Mouse (Mus musculus) stomach, embryonic 15.5 days (tissue): ENCODE measurements around the gene Dnah7c. TPM values are rescaled to one million over a fixed set of nuclear protein-coding genes. Genes with fewer than 3 reads are reported as not detected.
"Not testable (repeated sequence)": the region's sequence is repeated elsewhere in the genome, so short reads cannot be mapped to it uniquely, and the experiment has no call there.

Experiments used
- ATAC-seq: fragments of 200-750 bp; cut with Nextera tagmentation; 2 replicates; pipeline ENCODE4 v1.8.0; 2017; ENCODE audit warnings: low read depth, moderate number of reproducible peaks, moderate TSS enrichment; ENCODE audit not compliant: insufficient read depth, low FRiP score
- H3K27ac ChIP-seq: fragments of 300-500 bp; sonication (generic); 2 replicates; pipeline ENCODE4 v1.5.1; 2015; ENCODE audit warnings: mild to moderate bottlenecking, inconsistent platforms
- H3K27me3 ChIP-seq: fragments of 300-500 bp; sonication (generic); replicated peaks from 2 replicates; pipeline ENCODE4 v1.6.1; 2015; ENCODE audit warnings: inconsistent platforms
- H3K36me3 ChIP-seq: fragments of 300-500 bp; sonication (generic); 2 replicates; pipeline ENCODE4 v1.6.1; 2015; ENCODE audit warnings: inconsistent platforms
- H3K4me1 ChIP-seq: fragments of 300-500 bp; sonication (generic); 2 replicates; pipeline ENCODE4 v1.6.1; 2015; ENCODE audit warnings: inconsistent platforms
- H3K4me2 ChIP-seq: fragments of 300-500 bp; sonication (generic); 2 replicates; pipeline ENCODE4 v1.6.1; 2015; ENCODE audit warnings: mild to moderate bottlenecking, inconsistent platforms
- H3K4me3 ChIP-seq: fragments of 300-500 bp; sonication (generic); replicated peaks from 2 replicates; pipeline ENCODE4 v1.5.1; 2015; ENCODE audit warnings: inconsistent platforms
- H3K9ac ChIP-seq: fragments of 300-500 bp; sonication (generic); 2 replicates; pipeline ENCODE4 v1.6.1; 2015; ENCODE audit warnings: inconsistent platforms
- H3K9me3 ChIP-seq: fragments of 300-500 bp; sonication (generic); 2 replicates; pipeline ENCODE4 v1.6.1; 2016; ENCODE audit warnings: inconsistent platforms
- WGBS: fragments of 180-500 bp; shearing (Covaris S2); methylation state at CpG from one replicate; pipeline ENCODE4 v1.1.7; 2015; 5-methylcytosine and 5-hydroxymethylcytosine counted together
- polyA plus RNA-seq: library from polyadenylated mRNA; unstranded; fragments of >200 nt; fragmentation: Nextera tagmentation; extraction: Ambion mirVana; gene quantifications from 2 replicates; pipeline ENCODE4 v1.2.1, GENCODE M21; 2015

Dnah7c gene
- 0.04 and 0.09 TPM in 2 replicates for polyA plus RNA-seq

DNA sequence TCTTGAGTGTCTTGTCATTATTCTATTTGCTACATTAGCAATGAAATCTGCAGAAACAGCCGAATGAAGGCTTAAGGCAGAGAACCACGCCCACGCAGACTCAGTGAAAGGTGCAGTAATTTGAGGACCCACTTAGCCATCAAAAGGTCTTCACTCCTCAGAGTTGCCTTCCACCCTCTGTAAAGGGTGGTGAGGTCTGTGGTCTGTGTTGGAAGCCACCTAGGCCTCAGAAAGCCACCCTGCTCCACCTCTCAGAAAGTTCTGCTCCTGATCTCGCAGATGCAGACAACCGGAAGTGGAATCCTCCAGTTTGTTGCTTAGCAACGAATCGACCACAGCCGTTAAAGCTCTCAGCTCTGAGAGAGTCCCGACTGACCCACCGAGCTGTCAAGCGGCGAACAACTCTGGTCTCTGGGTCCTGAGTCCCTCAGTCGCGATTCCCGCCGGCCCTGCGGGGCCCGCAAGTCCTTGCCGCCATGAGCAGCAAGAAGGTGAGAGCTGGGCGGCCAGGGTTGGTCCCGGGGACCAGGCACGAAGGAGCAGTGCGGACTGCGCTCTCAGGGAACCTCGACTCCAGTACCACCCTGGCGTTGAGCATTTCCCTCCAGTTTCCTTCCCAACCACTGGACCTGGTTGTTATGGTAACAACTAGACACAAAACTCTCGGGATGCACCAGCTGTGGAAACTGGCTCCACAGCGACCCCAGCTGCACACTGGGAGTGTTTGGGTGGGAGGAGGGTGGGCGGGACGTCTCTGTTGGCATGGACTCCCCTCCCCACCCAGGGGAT, at the start of gene Dnah7c:
Gene Dnah7c, plus strand, starts transcription at position 456 of the 789 bp plus-strand sequence.
- Histone ChIP-seq H3K4me1 (0 out of 2 replicates have a peak, but pooled peaks cover 3% of the 10 kb centered on the region), H3K9me3 (no peaks in the 10 kb centered on the region), H3K36me3 (no peaks in the 10 kb centered on the region), H3K27ac (no peak within 1 kb of the TSS), H3K4me2 (peak within 1 kb of the TSS; percentile 83), H3K4me3 (peak within 1 kb of the TSS; percentile 44), H3K9ac (no peak within 1 kb of the TSS), H3K27me3 (no peaks in the 10 kb centered on the region)
- ATAC-seq, result no peak
- WGBS, result 10% methylated on average over 30 of the region's 30 CpGs

- H3K27me3 ChIP-seq, H3K4me1 ChIP-seq, H3K27ac ChIP-seq, H3K9me3 ChIP-seq, H3K4me2 ChIP-seq, H3K9ac ChIP-seq, H3K36me3 ChIP-seq, H3K4me3 ChIP-seq, ATAC-seq: not testable (repeated sequence)
- WGBS, result 95% methylated on average over 3 of the region's 3 CpGs
These were observed 44.8 kb upstream of the Dnah7c start for GRCm38 (mm10) chr1:46380641-46381040.

DNA sequence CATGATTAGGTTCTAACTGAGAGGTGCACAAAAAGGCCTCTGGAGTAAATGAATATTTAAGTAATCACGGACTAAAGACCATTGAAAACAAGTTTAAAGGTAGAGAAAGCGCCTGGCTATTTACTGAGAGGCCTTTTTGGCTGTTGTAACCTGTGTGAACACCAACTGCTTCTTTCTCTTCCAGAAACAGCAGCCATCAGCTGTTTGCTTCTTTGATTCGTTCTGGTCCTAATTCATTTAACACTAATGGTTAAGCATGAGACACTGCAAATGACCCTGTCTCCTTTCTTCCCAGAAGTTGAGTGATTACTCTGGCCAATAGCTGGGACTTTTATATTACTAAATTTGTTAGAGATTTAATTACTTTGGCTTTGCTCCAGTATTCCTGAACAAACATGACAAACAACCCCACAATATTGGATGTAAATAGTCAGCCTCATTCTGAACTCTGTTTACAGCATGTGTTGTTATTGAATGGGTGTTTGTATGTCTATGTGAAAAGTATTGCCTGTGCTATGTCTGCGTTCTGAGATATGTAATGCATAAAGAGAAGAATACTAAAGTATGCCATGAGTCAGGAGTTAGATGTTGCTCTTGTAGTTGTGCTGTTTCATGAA, 30.6 kb upstream of the Dnah7c start:
- H3K36me3 ChIP-seq, H3K4me2 ChIP-seq, ATAC-seq, H3K9ac ChIP-seq, H3K4me3 ChIP-seq, H3K27me3 ChIP-seq, H3K4me1 ChIP-seq, H3K9me3 ChIP-seq, H3K27ac ChIP-seq: not testable (repeated sequence)
- 73% methylated on average over 3 of the region's 4 CpGs for WGBS

GRCm38 (mm10) chr1:46408324-46409115, 16.9 kb upstream of the Dnah7c start:
- H3K36me3 ChIP-seq, result no peaks in the 10 kb centered on the region
- H3K4me3 ChIP-seq, result no peak overlapping the region
- WGBS, result 67% methylated on average over 6 of the region's 6 CpGs
- no peak overlapping the region for H3K27ac ChIP-seq
- H3K27me3 ChIP-seq, result no peaks in the 10 kb centered on the region
- ATAC-seq, result no peak; the same call in 1 of the 2 replicates
- no peak overlapping the region for H3K4me2 ChIP-seq
- no peak overlapping the region for H3K9ac ChIP-seq
- no peaks in the 10 kb centered on the region for H3K4me1 ChIP-seq
- no peaks in the 10 kb centered on the region for H3K9me3 ChIP-seq

GRCm38 (mm10) chr1:46414798-46415197, 10.6 kb upstream of the Dnah7c start:
- ATAC-seq, result not testable (repeated sequence)

DNA sequence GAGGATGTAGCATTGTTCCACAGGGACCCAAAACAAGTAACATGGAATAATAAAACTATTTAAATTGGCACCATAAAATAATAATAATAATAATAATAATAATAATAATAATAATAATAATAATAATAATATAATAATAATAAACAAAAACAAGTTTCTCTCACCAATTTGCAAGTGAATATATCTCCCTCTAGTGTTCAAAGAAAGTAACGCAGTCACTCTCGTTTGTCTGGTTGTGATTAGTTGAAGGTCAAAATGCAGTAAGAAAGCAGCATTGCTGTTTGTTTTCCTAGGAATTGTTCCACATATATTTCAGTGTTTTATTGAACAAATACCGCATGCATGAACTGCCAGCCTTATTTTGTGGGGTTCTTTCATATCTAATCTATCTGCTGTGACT, 8.4 kb upstream of the Dnah7c start:
- H3K4me3 ChIP-seq, H3K4me1 ChIP-seq, H3K27ac ChIP-seq, H3K9ac ChIP-seq, H3K36me3 ChIP-seq, H3K4me2 ChIP-seq, H3K9me3 ChIP-seq, H3K27me3 ChIP-seq, ATAC-seq: not testable (repeated sequence)
- 16% methylated on average over 3 of the region's 3 CpGs for WGBS

More at GRCm38 (mm10) chr1:46414798-46415197, 10.6 kb upstream of the Dnah7c start:
- not testable (repeated sequence) for H3K9ac ChIP-seq, H3K4me1 ChIP-seq, H3K27ac ChIP-seq, H3K4me2 ChIP-seq, H3K4me3 ChIP-seq, H3K27me3 ChIP-seq, H3K9me3 ChIP-seq, H3K36me3 ChIP-seq
- WGBS, result 80% methylated on average over 7 of the region's 7 CpGs

DNA sequence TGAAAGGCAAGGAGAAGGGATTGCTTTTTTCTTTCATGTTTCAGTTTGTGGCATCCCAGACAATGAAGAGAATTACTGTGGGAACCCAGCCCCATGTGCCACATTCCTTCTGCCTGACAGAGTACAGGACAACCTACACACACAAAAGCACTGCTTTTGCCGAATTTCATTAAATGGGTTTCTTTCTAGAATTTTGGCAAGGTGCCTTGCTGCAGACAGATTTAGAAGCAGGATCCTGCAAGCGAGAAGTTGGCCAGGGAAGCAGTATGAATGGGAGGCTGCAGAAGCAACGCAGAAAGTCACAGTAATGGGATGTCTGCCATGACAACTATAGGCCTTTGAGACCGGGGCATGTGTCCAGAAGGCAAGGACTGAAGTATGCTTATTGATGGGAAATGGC, 6.4 kb upstream of the Dnah7c start:
- H3K27me3 ChIP-seq, ATAC-seq, H3K4me3 ChIP-seq, H3K4me1 ChIP-seq, H3K36me3 ChIP-seq, H3K4me2 ChIP-seq, H3K9me3 ChIP-seq, H3K9ac ChIP-seq, H3K27ac ChIP-seq: not testable (repeated sequence)
- 43% methylated on average over 4 of the region's 4 CpGs for WGBS

GRCm38 (mm10) chr1:46428401-46428800, 3.0 kb downstream of the Dnah7c start:
- 0 out of 2 replicates have a peak, but pooled peaks cover 3% of the 10 kb centered on the region for H3K4me1 ChIP-seq
- 72% methylated on average over 2 of the region's 2 CpGs for whole genome bisulfite sequencing
- H3K36me3 ChIP-seq, result no peaks in the 10 kb centered on the region
- no peak for ATAC-seq
- no peak overlapping the region for H3K27ac ChIP-seq
- H3K9ac ChIP-seq, result no peak overlapping the region
- no peak overlapping the region for H3K4me2 ChIP-seq
- H3K9me3 ChIP-seq, result no peaks in the 10 kb centered on the region
- H3K27me3 ChIP-seq, result no peaks in the 10 kb centered on the region
- no peak overlapping the region for H3K4me3 ChIP-seq

GRCm38 (mm10) chr1:46514671-46515070, 89.3 kb downstream of the Dnah7c start:
- H3K9ac ChIP-seq, H3K27me3 ChIP-seq, ATAC-seq, H3K4me3 ChIP-seq, H3K4me1 ChIP-seq, H3K27ac ChIP-seq, H3K9me3 ChIP-seq, H3K4me2 ChIP-seq, H3K36me3 ChIP-seq: not testable (repeated sequence)
- WGBS, result 79% methylated on average over 1 of the region's 1 CpGs

DNA sequence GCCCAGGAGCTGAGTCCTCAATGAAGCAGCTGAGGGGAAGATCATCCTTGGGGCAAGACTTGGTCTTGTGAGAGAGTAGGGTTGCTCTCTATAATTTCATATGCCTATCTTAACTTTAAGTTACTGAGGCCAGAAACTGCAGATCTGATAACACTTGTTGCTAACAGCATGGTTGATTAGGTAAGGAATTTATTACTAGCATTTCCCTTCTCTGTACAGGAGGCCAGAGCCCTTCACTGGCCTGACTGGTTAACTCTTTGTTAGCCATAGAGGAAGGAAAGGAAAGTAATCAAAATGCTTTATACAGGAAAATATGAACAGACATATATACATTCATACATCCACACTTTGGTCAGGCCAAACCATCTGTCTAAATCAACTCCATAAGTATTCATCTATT, 95.6 kb downstream of the Dnah7c start:
- H3K4me3 ChIP-seq, result no peak overlapping the region
- no peak overlapping the region for H3K9ac ChIP-seq
- no peaks in the 10 kb centered on the region for H3K9me3 ChIP-seq
- no peaks in the 10 kb centered on the region for H3K27me3 ChIP-seq
- no peak overlapping the region for H3K27ac ChIP-seq
- H3K36me3 ChIP-seq, result no peaks in the 10 kb centered on the region
- H3K4me2 ChIP-seq, result no peak overlapping the region
- no peak for ATAC-seq
- H3K4me1 ChIP-seq, result no peaks in the 10 kb centered on the region

DNA sequence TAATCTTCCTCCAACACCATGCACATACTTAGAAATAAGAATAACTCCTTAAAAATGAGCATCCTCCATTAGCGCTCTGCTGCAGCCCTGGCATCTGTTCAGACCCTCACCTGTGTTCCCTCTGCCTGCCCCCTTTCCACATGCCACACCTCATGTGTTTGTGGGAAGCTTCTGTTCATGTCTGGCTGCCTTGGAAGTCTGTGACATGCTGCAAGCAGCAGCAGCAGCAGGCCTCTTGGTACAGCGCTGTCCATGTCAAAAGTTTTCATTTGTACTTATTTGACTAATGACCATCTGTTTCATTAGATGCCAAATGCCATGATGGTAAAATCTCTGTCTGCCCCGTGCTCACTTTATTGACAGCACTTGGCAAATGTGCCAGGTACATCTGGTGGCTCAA, 101.1 kb downstream of the Dnah7c start:
- not testable (repeated sequence) for ATAC-seq, H3K4me3 ChIP-seq, H3K36me3 ChIP-seq, H3K9me3 ChIP-seq, H3K9ac ChIP-seq, H3K4me2 ChIP-seq, H3K27me3 ChIP-seq, H3K4me1 ChIP-seq, H3K27ac ChIP-seq
- WGBS, result 52% methylated on average over 3 of the region's 3 CpGs
